Mouse (Mus musculus): Measurements from ENCODE around the gene Clec1a. TPM values are rescaled to one million over a fixed set of nuclear protein-coding genes. Genes with fewer than 3 reads are reported as not detected.

The Clec1a gene
- polyA plus RNA-seq, 1 experiment = not detected

GRCm38 (mm10) chr6:129385774-129386173, 66.0 kb downstream of the Clec1a start, which contains the start of gene Clec12b:
Gene Clec12b (minus strand): TSS chr6:129385874.
- no peaks in the 10 kb centered on the region for H3K36me3 ChIP-seq (ENCODE audit: control insufficient read depth)
- no peak within 1 kb of the TSS for H3K4me3 ChIP-seq (replicated peaks)
- no peaks in the 10 kb centered on the region for H3K9me3 ChIP-seq (ENCODE audit: control insufficient read depth, low read length)
- H3K27me3 ChIP-seq (ENCODE audit: control insufficient read depth) = no peaks in the 10 kb centered on the region
- TF ChIP-seq GATA1 (IDR thresholded peaks at IDR 0.05; ENCODE audit: low read length) (no peak), TAL1 (IDR thresholded peaks at IDR 0.05; ENCODE audit: low read length) (no peak)
- H3K4me1 ChIP-seq (ENCODE audit: control insufficient read depth) = no peaks in the 10 kb centered on the region

GRCm38 (mm10) chr6:129385000-129385399, 66.8 kb downstream of the Clec1a start:
- no peaks in the 10 kb centered on the region for H3K4me1 ChIP-seq (ENCODE audit: control insufficient read depth)
- no peaks in the 10 kb centered on the region for H3K27me3 ChIP-seq (ENCODE audit: control insufficient read depth)
- H3K4me3 ChIP-seq (replicated peaks) = no peak overlapping the region
- H3K36me3 ChIP-seq (ENCODE audit: control insufficient read depth) = no peaks in the 10 kb centered on the region
- TF ChIP-seq GATA1 (IDR thresholded peaks at IDR 0.05; ENCODE audit: low read length) = no peak
- TF ChIP-seq TAL1 (IDR thresholded peaks at IDR 0.05; ENCODE audit: low read length) = no peak
- no peaks in the 10 kb centered on the region for H3K9me3 ChIP-seq (ENCODE audit: control insufficient read depth, low read length)

GRCm38 (mm10) chr6:129383466-129383865, 68.3 kb downstream of the Clec1a start:
- TF ChIP-seq GATA1 (IDR thresholded peaks at IDR 0.05; ENCODE audit: low read length) (no peak), TAL1 (IDR thresholded peaks at IDR 0.05; ENCODE audit: low read length) (no peak)
- Histone ChIP-seq H3K36me3 (ENCODE audit: control insufficient read depth) (no peaks in the 10 kb centered on the region), H3K27me3 (ENCODE audit: control insufficient read depth) (no peaks in the 10 kb centered on the region), H3K4me3 (replicated peaks) (no peak overlapping the region), H3K9me3 (ENCODE audit: control insufficient read depth, low read length) (no peaks in the 10 kb centered on the region), H3K4me1 (ENCODE audit: control insufficient read depth) (no peaks in the 10 kb centered on the region)

- Histone ChIP-seq H3K4me3 (replicated peaks) (no peak overlapping the region), H3K9me3 (ENCODE audit: control insufficient read depth, low read length) (no peaks in the 10 kb centered on the region), H3K36me3 (ENCODE audit: control insufficient read depth) (no peaks in the 10 kb centered on the region), H3K27me3 (ENCODE audit: control insufficient read depth) (no peaks in the 10 kb centered on the region), H3K4me1 (ENCODE audit: control insufficient read depth) (no peaks in the 10 kb centered on the region)
- no peak for TF ChIP-seq TAL1 (IDR thresholded peaks at IDR 0.05; ENCODE audit: low read length)
- TF ChIP-seq GATA1 (IDR thresholded peaks at IDR 0.05; ENCODE audit: low read length) = no peak
Observed at GRCm38 (mm10) chr6:129381736-129382135, 70.1 kb downstream of the Clec1a start.

- H3K27me3 ChIP-seq (ENCODE audit: control insufficient read depth) = no peaks in the 10 kb centered on the region
- no peaks in the 10 kb centered on the region for H3K9me3 ChIP-seq (ENCODE audit: control insufficient read depth, low read length)
- no peaks in the 10 kb centered on the region for H3K36me3 ChIP-seq (ENCODE audit: control insufficient read depth)
- TF ChIP-seq TAL1 (IDR thresholded peaks at IDR 0.05; ENCODE audit: low read length) = no peak
- no peak for TF ChIP-seq GATA1 (IDR thresholded peaks at IDR 0.05; ENCODE audit: low read length)
- H3K4me3 ChIP-seq (replicated peaks) = no peak overlapping the region
- H3K4me1 ChIP-seq (ENCODE audit: control insufficient read depth) = no peaks in the 10 kb centered on the region
Observed at GRCm38 (mm10) chr6:129380454-129380853, 71.3 kb downstream of the Clec1a start.

GRCm38 (mm10) chr6:129374937-129375471, 76.8 kb downstream of the Clec1a start:
- TF ChIP-seq TAL1 (IDR thresholded peaks at IDR 0.05; ENCODE audit: low read length) (no peak), GATA1 (IDR thresholded peaks at IDR 0.05; ENCODE audit: low read length) (no peak)
- no peaks in the 10 kb centered on the region for H3K9me3 ChIP-seq (ENCODE audit: control insufficient read depth, low read length)
- H3K36me3 ChIP-seq (ENCODE audit: control insufficient read depth) = no peaks in the 10 kb centered on the region
- H3K4me1 ChIP-seq (ENCODE audit: control insufficient read depth) = no peaks in the 10 kb centered on the region
- H3K27me3 ChIP-seq (ENCODE audit: control insufficient read depth) = no peaks in the 10 kb centered on the region
- H3K4me3 ChIP-seq (replicated peaks) = no peak overlapping the region

Other genes starting within 250 kb of the Clec1a start
- 0.02 and 0.04 TPM in 2 replicates for gene Cd69, start 176.6 kb downstream of the Clec1a start, polyA plus RNA-seq (2012)
- not detected in 2 replicates for gene 4922502D21Rik, start 120.2 kb downstream of the Clec1a start, polyA plus RNA-seq (2012)
- not detected in 2 replicates for gene Clec12a, start 109.3 kb downstream of the Clec1a start, polyA plus RNA-seq (2012)
- gene Clec12b, start 66.1 kb downstream of the Clec1a start, polyA plus RNA-seq (2012) = not detected in 2 replicates
- gene Clec1b, start 54.7 kb downstream of the Clec1a start, polyA plus RNA-seq (2012) = not detected in 2 replicates
- not detected in 2 replicates for gene Clec9a, start 43.1 kb downstream of the Clec1a start, polyA plus RNA-seq (2012)
- gene Olr1, start 55.2 kb upstream of the Clec1a start, polyA plus RNA-seq (2012) = not detected in 2 replicates
- not detected in 2 replicates for gene Tmem52b, start 60.6 kb upstream of the Clec1a start, polyA plus RNA-seq (2012)
- 5.3 and 7.9 TPM in 2 replicates for gene Gabarapl1, start 81.2 kb upstream of the Clec1a start, polyA plus RNA-seq (2012)
- not detected in 2 replicates for gene Klre1, start 125.9 kb upstream of the Clec1a start, polyA plus RNA-seq (2012)
- not detected in 2 replicates for gene Klrd1, start 139.8 kb upstream of the Clec1a start, polyA plus RNA-seq (2012)
- gene Klrk1, start 171.9 kb upstream of the Clec1a start, polyA plus RNA-seq (2012) = not detected in 2 replicates
- not detected in 2 replicates for gene Klrc3, start 191.3 kb upstream of the Clec1a start, polyA plus RNA-seq (2012)
- not detected in 2 replicates for gene Klrc2, start 208.7 kb upstream of the Clec1a start, polyA plus RNA-seq (2012)
- gene Klrc1, start 227.0 kb upstream of the Clec1a start, polyA plus RNA-seq (2012) = not detected in 2 replicates